In the genomic region with DNA sequence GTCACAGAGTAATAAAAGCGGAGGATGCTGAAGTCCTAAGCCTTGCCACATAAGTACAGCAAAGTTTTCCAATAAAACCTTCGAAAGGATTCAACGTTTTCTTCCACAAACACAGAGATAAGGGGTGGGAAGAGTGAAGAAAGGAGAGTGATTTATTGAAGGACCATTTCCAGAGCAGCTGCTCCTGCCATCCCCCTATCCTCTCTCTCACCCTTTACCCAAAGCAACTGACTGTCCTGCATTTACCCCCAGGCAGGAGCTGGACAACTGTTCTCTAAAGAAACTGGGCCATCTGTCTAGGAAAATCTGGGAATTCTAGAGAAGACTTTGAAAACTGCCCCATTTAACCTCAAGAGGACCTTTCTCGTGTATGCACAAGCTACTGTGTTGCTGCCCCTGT, we compare ENCODE assay signal across 15 mouse cellular contexts.
"Had no signal": no experiment of that assay in that cellular context is flagged by ENCODE, and none has a peak within 500 bp of the region (broad histone marks: within the 10 kb centered on the region; RNA-seq: fewer than 3 reads in every experiment).

No protein-coding gene starts in this region.

- H3K9ac ChIP-seq: limb, embryonic 15.5 days; liver, embryonic 12.5 days; lung, embryonic 14.5 days; midbrain, embryonic 15.5 days; neural tube, embryonic 13.5 days had no signal

- H3K4me1 ChIP-seq: limb, embryonic 15.5 days; liver, embryonic 12.5 days; midbrain, embryonic 15.5 days had no signal

- DNase-seq: kidney, adult 8-10 months; kidney, postnatal 25 days; layer of hippocampus, adult 9-11 months; layer of hippocampus, postnatal 36 days; lung, embryonic 14.5 days; lung, postnatal 10 days; lung, postnatal 4 days; right cerebral cortex, postnatal 4 days; spleen, adult 18-20 months; thymus, adult 18-20 months; thymus, postnatal 14 days had no signal

- H3K27ac ChIP-seq: limb, embryonic 15.5 days; liver, embryonic 12.5 days; midbrain, embryonic 15.5 days; neural tube, embryonic 13.5 days had no signal

- H3K27me3 ChIP-seq: limb, embryonic 15.5 days; liver, embryonic 12.5 days; neural tube, embryonic 13.5 days had no signal

- H3K36me3 ChIP-seq: limb, embryonic 15.5 days; liver, embryonic 12.5 days; midbrain, embryonic 15.5 days; neural tube, embryonic 13.5 days had no signal

- H3K4me3 ChIP-seq: limb, embryonic 15.5 days; liver, embryonic 12.5 days; midbrain, embryonic 15.5 days; neural tube, embryonic 13.5 days had no signal
